Mouse (Mus musculus): ENCODE measurements around the gene Pcca.
"Not testable (repeated sequence)": the region's sequence is repeated elsewhere in the genome, so short reads cannot be mapped to it uniquely, and the experiment has no call there.

Gene Pcca

DNA sequence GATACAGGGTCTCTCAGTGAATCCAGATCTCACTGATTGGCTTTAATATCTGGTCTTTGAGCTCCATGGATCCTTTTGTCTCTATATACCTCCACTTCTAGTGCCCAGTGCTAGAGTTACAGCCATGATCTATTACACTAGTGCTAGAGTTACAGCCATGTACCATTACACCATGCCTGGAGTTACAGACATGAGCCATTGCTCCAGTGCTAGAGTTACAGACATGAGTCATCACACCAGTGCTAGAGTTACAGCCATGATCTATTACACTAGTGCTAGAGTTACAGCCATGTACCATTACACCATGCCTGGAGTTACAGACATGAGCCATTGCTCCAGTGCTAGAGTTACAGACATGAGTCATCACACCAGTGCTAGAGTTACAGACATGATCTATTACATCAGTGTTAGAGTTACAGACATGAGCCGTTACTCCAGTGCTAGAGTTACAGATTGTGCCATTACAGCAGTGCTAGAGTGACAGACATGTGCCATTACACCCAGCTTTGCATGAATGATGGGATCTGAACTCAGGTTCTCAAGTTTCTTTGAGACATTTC is 26.8 kb downstream of the Pcca start:
- DNase-seq (ENCODE audit: low read depth): not testable (repeated sequence)

DNA sequence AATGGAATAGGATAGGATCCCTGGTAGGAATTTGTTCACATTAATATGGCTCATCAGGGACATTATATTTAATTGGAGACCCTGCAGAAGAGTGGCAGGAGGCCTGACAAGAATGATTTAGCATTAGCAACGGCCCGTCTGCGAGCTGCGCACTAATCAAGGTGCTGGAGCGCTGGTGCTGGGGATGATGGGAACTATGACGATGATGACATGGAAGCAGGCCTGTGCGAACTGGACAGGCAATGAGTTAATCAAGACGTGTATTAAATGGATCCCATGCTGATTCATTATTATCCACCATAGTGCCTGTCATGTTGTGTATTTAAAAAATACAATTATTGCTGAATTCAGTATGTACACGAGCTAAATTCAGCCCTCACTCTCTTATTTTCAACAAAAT is 36.7 kb downstream of the Pcca start:
- no peak for DNase-seq (ENCODE audit: low read depth)

DNA sequence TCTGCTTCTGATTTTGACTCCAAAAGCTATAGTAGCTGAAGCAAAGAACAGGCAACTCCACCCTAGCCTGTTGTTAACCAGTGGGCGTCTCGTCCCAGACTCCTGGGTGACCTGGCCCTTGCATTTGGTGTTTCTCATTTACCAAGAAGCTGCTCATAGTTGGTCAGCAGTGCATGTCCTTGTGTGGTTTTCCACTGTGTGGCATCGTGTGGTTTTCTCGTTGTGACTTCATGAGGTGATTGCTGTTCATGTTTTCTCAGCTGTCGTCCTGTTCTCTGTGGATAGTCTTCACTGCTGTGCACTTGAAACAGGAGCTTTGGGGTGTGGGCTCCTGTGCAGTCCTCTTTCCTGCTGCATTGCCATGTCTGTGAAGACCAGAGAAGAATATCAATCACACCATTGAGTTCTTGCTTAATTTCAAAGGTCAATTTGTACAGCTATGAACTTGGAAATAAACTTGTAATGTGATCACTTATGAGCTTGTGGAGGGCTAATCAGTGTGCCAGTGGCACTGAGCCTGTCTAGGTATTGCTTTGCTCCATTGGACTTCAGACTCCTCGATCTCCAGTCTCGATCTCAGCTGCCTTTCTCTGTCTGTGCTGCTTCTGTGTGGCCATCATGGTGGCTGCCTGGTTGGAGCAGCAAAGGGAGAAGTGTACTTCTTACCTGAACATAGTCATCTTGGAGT is 40.1 kb downstream of the Pcca start:
- no peak for DNase-seq (ENCODE audit: low read depth)

DNA sequence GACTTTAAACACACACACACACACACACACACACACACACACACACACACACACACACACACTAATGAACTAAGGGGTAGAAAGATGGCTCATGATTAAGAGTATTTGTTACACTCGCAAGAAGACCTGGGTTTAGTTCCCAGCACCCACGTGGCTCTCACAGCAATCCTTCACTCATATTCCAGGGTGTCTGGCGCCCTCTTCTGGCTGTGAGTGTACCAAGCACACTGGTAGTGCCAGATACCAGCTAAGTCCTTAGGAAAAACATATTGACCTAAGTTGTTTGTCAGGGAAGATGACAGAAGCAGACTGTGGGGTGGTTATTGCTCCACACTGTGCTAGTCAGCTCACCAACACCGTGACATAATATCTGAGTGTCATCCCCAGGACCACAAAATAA is 43.7 kb downstream of the Pcca start:
- no peak for DNase-seq (ENCODE audit: low read depth)

DNA sequence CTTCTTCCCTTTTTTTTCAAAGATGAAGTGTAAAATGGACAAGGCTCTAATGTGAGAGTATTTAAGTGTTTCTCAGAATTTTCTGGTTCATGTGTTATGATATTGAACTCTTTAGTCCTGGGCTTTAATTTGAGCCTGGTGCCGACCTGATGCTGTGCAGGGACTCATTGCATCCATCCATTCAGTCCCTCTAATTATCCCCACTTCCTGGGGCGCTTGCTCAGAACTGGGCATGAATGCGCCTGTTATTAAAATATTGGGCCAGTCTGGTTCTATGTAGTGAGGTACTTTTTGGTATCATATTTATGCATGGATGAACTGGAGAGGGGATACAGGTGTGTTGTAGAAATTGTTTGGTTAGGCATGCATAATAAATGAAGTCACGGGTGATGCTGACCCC is 47.9 kb downstream of the Pcca start:
- no peak for DNase-seq (ENCODE audit: low read depth)

DNA sequence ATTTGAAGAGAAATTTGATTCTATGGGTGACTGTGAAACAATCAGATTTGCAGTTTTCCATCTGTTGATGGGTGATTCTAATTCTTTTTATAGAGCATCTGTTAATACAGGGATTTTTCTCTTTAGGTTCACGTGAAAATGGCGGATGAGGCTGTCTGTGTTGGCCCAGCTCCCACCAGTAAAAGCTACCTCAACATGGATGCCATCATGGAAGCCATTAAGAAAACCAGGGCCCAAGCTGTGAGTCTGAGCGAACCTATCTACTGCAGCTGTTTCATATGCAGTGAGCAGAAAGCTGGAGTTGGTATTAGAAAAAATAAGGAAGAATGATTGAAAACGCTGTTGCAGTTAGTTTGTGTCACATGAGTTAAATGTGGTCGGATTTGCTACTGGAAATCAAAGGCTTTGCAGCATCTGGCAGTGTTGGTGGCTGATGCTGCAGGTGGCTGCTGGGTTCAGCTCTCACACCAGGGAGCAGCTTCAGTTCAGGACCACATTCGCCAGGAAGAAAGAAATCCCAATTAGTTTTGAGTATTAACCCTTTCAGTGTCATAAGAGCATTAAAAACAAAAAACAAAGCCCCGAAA is 48.5 kb downstream of the Pcca start:
- DNase-seq (ENCODE audit: low read depth): no peak

DNA sequence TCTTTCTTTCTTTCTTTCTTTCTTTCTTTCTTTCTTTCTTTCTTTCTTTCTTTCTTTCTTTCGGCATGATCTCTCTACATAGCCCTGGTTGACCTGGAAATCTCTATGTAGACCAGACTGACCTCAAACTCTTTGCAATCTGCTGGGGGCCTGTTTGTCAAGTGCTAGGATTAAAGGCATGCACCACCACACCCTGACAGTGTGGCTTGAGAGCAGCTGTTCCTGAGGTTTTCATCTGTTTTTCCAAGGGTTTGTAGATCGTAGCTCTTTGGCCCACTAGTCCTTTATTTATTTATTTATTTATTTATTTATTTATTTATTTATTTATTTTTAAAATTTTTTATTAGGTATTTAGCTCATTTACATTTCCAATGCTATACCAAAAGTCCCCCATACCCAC is 50.0 kb downstream of the Pcca start:
- not testable (repeated sequence) for DNase-seq (ENCODE audit: low read depth)

DNA sequence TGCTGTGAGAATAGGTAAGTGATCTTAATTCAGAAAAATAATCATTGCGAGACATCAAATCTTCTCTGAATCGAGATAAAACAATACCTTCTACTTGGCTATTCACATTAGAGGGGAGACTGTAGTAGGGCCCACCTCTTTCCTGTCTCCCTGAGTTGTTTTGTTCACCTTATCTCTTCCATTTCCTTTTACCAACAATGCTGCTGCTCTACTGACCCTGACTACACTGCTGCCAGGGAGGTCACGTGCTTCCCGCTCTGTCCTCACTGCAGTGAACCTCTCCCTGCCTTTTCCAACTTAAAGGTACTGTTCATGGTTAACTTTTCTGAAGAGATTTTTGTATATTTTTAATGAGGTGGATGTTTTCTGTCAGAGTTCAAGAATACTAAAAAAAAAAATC is 52.8 kb downstream of the Pcca start:
- no peak for DNase-seq (ENCODE audit: low read depth)

DNA sequence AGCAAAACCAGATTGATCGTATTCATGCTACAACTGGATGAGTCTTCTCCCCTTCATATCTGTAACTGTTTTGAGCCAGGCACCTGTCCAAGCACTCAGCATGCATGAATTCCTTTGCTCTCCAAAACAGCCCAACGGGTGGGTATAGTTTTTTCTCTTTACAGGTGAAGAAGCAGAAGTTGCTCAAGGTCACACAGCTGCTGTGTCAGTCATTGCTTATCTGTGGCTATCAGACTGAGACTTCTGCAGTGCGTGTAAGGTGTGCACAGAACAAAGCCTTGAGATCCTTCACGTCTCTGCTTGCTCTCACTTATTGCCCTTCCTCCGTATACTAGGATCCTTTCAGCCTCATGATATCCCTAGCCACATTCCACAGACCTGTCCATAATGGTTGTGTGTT is 63.4 kb downstream of the Pcca start:
- DNase-seq (ENCODE audit: low read depth): no peak

DNA sequence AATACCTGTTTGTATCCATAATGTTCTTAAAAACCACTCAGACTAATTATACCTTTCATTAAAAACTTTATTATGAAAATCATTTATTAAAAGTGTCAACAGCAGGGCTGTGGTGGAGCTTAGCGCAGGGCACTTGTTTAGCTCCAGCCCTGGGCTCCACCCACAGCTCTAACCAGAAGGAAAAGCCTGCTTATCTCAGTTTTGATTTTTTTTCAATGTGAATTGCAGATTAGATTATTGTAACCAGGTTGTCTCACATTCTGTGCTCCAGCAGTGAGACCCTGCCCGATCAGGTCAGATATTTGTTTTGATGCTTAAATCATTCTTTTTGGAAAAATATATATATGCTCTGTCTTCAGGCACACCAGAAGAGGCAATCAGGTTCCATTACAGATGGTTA is 64.7 kb downstream of the Pcca start:
- no peak for DNase-seq (ENCODE audit: low read depth)

DNA sequence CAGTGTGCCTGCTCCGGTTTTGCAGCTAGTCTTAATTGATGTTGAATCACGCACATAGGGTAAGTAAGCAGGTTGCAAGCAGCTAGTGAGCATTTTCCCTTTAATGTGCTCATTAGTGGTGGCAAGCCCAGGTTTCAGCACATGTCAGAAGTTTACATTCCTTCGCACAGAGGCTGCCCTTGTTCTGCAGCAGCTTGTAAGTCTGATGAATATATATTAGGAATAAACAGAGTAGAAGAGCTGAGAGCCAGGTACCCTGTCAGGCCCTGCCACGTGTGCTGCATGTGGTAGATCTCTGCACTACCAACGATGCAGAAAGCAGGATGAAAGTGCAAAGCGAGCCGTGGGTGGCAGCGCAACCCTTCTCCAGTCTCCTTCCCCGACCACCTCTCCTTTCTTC is 65.7 kb downstream of the Pcca start:
- no peak for DNase-seq (ENCODE audit: low read depth)

DNA sequence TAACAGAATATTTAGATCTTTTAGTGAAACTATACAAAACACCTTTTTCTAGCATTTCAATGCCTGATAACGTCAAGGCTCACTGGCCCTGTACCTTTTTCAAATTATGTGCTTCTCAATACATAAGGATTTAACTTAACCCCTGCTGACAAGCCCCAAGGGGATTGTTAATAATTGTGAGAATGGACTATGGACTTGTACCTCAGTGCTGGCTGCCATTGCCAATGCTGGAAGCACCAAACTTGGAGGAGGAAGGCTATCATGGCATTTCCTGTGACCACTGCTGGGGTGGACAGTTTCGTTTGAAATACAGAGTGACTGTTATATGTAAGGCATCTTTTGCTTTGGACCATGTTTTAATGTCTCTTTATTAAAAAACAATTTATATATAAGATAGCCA is 68.6 kb downstream of the Pcca start:
- DNase-seq (ENCODE audit: low read depth): no peak

DNA sequence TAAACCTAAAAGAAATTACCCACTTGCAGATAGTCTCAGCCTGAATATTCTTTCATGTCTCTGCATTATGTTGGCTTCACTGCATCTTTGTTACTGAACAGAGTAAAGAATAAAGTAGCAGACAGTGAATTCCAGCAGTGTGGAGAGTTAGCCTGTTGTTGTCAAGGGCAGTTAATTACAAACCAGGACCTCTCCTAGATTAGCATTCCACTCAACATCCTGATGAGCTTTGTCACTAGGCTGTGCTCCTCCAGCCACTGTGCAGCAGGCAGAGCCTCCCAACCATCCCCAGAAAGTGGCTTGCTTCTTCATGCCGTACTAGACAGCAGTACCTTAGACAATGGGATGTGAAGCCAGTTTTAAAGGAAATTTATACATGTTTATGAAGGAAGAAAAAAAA is 72.4 kb downstream of the Pcca start:
- no peak for DNase-seq (ENCODE audit: low read depth)

DNA sequence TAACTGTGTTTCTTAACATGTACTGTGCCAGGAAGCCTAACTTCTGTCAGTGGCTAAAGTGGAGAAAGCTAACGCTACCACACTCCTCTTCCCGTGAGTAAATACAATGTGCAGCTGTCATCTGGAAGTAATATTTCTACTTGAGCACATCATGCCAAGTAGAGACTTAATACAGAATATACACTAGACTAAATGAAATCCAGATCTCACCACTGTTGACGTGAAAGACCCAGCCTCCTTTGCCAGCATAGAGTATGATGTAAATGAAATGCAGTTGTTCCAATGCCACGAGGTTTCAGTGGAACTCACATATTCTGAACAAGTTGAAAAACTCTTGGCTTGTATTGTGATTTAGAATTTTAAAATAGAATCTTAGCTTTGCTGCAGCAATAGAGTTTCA is 73.3 kb downstream of the Pcca start:
- no peak for DNase-seq (ENCODE audit: low read depth)

DNA sequence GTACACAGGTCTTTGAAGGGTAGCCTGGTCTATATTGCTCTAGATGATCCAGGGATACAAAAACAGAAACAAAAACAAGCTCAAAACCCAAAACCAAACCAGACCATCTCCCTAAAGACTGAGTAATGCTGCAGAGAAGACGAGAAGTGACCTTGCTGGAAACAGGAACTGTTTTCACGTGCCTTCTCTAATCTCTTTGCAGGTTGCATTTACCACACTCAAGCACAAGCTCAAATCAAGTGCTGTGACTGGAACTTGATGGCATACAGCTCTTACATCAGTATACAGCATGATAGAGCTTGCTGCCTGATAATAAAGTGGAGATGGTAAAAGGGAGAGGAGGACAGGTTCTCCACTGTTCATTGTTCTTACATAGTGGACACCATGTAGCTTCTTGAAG is 74.2 kb downstream of the Pcca start:
- DNase-seq (ENCODE audit: low read depth): no peak

DNA sequence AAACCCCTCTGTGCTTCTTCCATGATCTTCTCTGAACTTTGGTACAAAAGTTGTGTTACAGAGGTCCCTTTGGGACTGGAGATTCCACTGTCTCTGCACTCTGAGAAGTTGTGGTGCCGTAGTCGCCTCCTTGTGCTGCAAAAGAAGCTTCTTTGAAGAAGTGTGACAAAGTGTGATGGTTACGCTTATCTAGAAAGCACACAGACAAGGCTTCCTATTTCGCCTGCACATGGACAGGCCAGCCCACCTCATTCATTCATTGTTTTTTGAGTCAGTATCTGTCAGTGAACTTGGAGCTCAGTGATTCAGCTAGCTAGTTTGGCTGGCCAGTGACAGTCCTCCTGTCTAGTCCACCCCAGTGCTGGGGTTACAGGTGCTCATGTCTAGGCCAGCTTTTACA is 76.9 kb downstream of the Pcca start:
- no peak for DNase-seq (ENCODE audit: low read depth)

DNA sequence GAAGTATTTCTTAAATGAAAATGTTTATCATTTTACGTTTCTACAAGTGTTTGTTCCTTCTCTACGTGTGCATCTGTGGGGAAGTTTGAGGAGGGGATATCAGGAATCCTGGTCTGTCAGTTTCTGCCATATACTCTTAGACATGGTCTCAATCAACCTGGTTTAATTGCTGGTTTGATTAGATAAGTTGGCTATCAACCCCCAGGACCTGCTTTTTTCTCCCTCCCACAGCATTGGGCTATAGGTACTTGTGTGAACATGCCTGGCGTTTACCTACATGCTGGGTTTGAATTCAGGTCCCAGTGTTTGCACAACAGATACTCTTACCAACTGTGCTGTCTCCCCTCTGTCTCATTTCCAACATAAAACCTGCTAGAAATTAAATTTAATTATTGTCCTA is 78.2 kb downstream of the Pcca start:
- no peak for DNase-seq (ENCODE audit: low read depth)

DNA sequence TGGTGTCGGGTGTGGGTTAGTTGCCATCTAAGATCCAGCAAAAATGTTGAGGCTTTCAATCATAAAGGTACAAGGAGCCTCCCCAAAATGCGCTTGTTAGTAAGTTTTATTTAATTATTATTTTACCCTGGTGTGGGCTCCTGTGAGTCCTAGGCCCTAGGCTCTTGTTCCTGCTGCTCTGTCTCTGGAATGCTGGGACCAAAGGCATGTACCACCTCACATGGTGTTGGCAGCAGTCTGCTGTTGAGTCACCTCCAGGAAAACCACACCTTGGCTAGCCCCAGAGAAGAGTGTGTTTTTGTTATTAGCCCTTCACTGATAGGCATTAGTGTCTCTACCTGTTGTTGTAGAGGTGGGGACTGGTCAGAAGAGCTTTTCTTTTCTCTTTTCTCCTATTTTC is 83.5 kb downstream of the Pcca start:
- DNase-seq (ENCODE audit: low read depth): no peak

DNA sequence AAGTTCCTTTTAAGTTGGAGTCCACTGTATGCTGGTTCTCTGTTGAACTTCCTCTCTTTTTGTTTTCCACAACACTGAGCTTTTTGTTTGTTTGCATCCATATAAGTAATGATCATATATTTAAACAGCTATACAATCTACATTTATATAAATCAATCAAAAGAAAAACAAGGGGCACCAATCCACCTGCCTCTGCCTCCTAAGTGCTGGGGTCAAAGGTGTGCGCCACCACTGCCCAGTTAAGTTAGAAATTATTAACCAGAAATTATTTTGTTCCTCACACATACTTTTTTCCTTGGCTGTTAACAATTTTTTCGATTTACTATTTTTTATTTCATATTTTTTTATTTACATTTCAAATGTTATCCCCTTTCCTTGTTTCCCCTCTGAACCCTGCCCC is 99.3 kb downstream of the Pcca start:
- no peak for DNase-seq (ENCODE audit: low read depth)

DNA sequence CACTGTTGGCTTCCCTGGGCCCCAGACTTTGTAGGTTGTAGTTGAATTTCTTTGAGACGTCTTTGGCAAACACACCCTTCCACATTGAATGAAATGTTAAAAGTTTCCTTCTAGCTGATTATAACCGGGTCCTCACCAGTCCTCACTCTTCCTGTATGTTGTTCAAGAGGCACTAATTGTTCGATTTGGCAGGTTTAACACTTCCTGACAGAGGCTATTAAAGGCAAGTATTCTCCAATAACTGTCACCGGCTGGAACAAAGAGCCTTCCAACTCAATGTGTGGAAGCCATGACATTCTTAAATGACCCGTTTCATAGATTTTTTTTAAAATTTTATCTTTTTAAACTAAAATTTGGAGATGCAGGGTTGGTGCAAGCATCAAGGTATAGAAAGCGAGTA is 102.5 kb downstream of the Pcca start:
- no peak for DNase-seq (ENCODE audit: low read depth)

DNA sequence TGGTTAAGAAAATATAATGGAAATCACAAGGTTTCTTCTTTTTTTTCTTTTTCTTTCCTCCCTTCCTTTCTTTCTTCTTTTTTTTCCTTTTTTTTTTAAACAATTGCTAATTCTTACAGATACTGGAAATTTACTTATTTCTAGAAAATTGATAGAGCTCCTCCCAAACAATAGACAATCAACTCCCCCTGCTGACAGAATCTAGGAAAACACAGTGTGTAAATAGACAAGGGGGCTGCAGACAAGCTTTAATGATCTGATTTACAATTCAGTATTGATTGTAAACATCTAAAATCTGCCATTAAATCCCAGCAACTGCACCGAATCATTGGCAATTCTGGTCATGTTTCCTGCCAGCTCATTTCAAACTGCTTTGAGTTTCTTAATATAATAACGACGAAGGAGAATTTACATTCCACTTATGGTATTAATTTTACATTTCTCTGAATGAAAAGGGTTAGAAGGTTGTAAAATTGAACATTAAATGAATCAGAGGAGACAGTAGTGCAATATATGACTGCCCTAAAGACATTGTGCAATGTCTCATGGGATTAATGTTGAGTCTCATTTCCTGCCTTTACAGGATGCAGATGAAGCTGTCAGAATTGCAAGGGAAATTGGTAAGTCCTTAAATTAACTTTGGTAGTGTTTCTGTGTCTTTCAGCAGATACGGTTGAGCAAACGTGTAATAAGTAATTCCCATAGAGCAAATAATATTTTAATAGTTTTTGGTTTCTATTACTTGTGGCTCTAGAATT is 103.9 kb downstream of the Pcca start:
- DNase-seq (ENCODE audit: low read depth): no peak

DNA sequence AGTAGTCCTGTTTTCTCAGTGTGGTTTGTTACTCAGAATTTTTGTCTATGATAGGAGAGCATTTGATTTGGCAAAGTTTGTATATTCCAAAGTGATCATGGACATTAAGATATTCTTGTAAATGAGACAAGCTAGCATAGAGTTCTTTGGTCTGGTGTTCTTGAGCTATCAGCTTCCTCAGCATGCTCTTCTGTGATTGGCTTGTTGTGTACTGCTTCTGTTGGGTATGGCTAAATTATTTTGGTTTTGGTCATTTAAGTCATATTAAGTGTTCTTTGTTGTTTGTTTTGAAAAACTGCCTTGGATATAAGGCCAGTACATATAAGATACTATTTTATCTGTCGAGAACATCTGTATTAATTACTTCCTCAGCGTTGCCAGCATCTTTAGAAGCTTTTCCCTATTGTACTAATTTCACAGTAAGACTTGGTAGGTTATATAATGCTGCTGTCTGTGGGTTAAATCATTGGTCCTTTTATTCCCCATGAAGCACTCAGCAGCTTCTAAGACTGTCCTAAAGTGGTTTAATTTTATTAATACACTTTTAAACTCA is 105.1 kb downstream of the Pcca start:
- DNase-seq (ENCODE audit: low read depth): no peak

DNA sequence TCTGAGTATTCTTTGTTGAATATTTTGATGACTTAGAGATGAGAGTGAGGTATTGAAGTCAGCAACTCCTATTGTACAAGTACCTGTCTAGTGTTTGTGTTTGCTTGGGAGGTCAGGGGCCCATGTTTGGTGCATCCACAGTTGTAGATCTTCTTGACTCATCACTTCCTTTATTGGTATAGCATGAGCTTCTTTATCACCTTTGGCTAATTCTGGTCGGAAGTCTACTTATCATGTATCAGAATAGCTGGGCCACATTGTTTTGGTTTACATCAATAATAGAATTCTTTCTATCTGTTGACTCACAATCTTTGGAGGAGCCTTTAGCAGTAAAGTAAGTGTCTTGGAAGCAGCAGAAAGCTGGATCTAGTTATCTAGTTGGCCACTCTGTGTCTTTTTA is 108.3 kb downstream of the Pcca start:
- DNase-seq (ENCODE audit: low read depth): no peak

All from c-Kit-positive CD71-negative TER-119-negative erythroid progenitor cells, embryonic 14.5 days (primary cell).